Mouse (Mus musculus): Measurements from ENCODE around the gene Tspan13. TPM values are rescaled to one million over a fixed set of nuclear protein-coding genes. Genes with fewer than 3 reads are reported as not detected.

Tspan13 gene
- 134 and 146 TPM in 2 replicates for polyA plus RNA-seq (2015; fragmentation: Nextera tagmentation; extraction: Ambion mirVana)

DNA sequence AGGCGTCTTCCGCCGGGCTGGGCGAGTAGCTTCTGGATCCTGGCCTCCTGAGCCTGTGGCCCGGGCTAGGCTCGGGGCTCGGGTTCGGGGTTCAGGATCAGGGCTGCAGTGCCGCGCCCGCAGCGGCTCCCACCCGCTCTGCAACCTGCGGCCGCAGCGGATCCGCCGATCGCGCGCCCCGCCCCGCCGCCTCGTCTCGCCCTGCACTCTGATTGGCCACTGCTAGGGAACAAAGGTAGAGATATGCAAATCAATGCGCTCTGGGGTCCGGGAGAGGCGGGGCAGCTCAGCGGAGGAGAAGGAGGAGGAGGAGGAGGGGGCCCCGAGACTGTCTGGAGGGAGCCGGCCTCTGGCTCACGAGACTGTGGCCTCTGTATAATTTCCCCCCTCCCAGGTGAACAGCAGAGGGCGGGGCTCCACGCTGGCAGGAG is at the start of gene Tspan13:
TSS of gene Tspan13 (minus strand) at position 153 of the 431 bp plus-strand sequence.
- no peaks in the 10 kb centered on the region for H3K36me3 ChIP-seq
- H3K27me3 ChIP-seq (replicated peaks): no peaks in the 10 kb centered on the region
- ATAC-seq (ENCODE audit: insufficient read depth, low FRiP score, low read depth): peak; percentile 98
- peak within 1 kb of the TSS; percentile 96 for H3K4me2 ChIP-seq
- peak within 1 kb of the TSS; percentile 89 for H3K4me3 ChIP-seq (replicated peaks)
- no peaks in the 10 kb centered on the region for H3K9me3 ChIP-seq
- peak within 1 kb of the TSS; percentile 75 for H3K9ac ChIP-seq
- no peaks in the 10 kb centered on the region for H3K4me1 ChIP-seq
- WGBS: 1% methylated on average over 31 of the region's 35 CpGs
- H3K27ac ChIP-seq: peak within 1 kb of the TSS; percentile 62

DNA sequence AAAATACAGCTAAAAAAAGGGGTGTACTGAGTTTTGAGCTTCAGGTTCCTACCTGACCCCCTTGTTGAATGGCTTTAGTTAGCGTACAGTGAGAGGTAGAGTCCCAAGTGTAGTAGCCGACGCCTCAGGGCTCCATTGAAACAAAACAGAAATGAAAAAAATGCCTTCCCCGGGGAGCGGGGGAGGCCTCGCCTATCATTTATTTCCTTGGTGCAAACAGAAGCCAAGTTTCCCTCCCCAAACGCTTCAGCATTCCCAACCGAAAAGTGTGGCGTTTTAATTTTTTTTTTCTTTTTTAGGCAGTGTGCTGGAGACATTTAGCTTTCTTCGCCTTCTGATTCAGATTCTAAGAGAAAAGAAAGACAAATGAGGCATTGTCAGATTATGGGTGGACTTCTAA is 49.7 kb upstream of the Tspan13 start:
- Histone ChIP-seq H3K27ac (no peak overlapping the region), H3K9me3 (no peaks in the 10 kb centered on the region), H3K4me3 (replicated peaks) (no peak overlapping the region), H3K4me1 (no peaks in the 10 kb centered on the region), H3K36me3 (peaks cover 19% of the 10 kb centered on the region; the same call in 1 of the 2 replicates), H3K9ac (no peak overlapping the region), H3K27me3 (replicated peaks) (no peaks in the 10 kb centered on the region), H3K4me2 (no peak overlapping the region)
- WGBS: 90% methylated on average over 10 of the region's 10 CpGs
- ATAC-seq (ENCODE audit: insufficient read depth, low FRiP score, low read depth): no peak

DNA sequence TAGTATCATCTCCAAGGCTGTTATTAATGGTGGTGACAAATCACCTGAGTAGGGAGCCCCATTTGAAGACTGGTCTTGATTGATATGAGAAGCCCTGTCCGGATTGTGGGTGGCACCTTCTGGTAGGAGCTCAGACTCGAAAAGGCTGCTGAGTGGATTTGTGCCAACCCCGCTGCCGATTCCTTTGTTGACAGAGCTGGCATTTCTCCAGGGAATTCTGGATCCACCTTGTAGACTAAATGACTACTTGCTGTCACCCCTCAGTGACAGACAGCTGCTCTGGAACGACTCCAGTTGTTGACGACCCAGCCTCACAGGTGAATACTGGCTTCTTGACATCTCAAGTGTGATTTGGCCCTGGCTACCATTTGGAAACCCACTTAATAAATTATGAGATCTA is 46.9 kb upstream of the Tspan13 start:
- no peak overlapping the region for H3K4me3 ChIP-seq (replicated peaks)
- H3K9me3 ChIP-seq: no peaks in the 10 kb centered on the region
- H3K4me1 ChIP-seq: no peaks in the 10 kb centered on the region
- H3K9ac ChIP-seq: no peak overlapping the region
- H3K27ac ChIP-seq: no peak overlapping the region
- no peak overlapping the region for H3K4me2 ChIP-seq
- 66% methylated on average over 6 of the region's 6 CpGs for WGBS
- no peaks in the 10 kb centered on the region for H3K27me3 ChIP-seq (replicated peaks)
- H3K36me3 ChIP-seq: peaks cover 13% of the 10 kb centered on the region; the same call in 1 of the 2 replicates
- ATAC-seq (ENCODE audit: insufficient read depth, low FRiP score, low read depth): no peak

DNA sequence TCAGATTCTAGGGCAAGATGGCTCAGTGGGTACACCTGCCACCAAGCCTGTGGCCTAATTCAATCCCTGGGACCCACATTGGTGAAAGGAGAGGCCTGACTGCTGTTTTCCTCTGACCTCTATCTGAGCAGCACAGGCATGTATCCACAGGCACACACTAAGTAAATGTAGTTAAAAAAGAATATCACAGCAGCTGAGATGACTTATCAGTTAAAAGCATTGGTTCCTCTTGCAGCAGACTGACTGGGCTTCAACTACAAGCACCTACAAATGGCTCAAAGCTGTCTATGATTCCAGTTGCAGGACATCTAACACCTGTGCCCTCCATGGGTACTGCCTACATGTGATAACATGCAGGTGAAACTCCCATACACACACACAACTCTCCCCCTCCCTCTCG is 46.5 kb upstream of the Tspan13 start:
- H3K27me3 ChIP-seq (replicated peaks): no peaks in the 10 kb centered on the region

DNA sequence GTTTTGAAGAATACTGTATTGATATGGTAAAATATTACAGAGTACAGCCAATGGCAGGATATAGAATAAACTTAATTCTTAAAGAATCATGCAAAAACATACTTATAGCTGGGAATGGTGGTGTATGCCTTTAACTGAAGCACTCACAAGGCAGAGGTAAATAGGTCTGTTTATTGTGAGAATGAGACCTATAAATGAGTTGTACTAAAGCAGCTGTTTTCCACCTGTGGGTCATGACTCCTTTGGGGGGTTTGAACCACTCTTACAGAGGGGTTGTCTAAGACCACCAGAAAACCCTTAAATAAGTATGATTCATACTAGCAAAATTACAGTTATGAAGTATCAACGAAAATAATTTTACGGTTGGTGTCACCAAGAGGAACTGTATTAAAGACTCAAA is 43.1 kb upstream of the Tspan13 start:
- WGBS: 81% methylated on average over 2 of the region's 2 CpGs
- H3K4me2 ChIP-seq: no peak overlapping the region
- H3K27me3 ChIP-seq (replicated peaks): no peaks in the 10 kb centered on the region
- H3K9ac ChIP-seq: no peak overlapping the region
- no peak for ATAC-seq (ENCODE audit: insufficient read depth, low FRiP score, low read depth)
- no peaks in the 10 kb centered on the region for H3K9me3 ChIP-seq
- no peaks in the 10 kb centered on the region for H3K4me1 ChIP-seq
- H3K27ac ChIP-seq: no peak overlapping the region
- H3K4me3 ChIP-seq (replicated peaks): no peak overlapping the region
- H3K36me3 ChIP-seq: no peaks in the 10 kb centered on the region

More for the DNA sequence above, 46.5 kb upstream of the Tspan13 start:
- H3K36me3 ChIP-seq: peaks cover 13% of the 10 kb centered on the region; the same call in 1 of the 2 replicates
- H3K4me3 ChIP-seq (replicated peaks): no peak overlapping the region
- no peak overlapping the region for H3K9ac ChIP-seq
- H3K9me3 ChIP-seq: no peaks in the 10 kb centered on the region
- no peak overlapping the region for H3K4me2 ChIP-seq
- no peak overlapping the region for H3K27ac ChIP-seq
- WGBS: 81% methylated on average over 1 of the region's 1 CpGs
- no peak for ATAC-seq (ENCODE audit: insufficient read depth, low FRiP score, low read depth)
- no peaks in the 10 kb centered on the region for H3K4me1 ChIP-seq

DNA sequence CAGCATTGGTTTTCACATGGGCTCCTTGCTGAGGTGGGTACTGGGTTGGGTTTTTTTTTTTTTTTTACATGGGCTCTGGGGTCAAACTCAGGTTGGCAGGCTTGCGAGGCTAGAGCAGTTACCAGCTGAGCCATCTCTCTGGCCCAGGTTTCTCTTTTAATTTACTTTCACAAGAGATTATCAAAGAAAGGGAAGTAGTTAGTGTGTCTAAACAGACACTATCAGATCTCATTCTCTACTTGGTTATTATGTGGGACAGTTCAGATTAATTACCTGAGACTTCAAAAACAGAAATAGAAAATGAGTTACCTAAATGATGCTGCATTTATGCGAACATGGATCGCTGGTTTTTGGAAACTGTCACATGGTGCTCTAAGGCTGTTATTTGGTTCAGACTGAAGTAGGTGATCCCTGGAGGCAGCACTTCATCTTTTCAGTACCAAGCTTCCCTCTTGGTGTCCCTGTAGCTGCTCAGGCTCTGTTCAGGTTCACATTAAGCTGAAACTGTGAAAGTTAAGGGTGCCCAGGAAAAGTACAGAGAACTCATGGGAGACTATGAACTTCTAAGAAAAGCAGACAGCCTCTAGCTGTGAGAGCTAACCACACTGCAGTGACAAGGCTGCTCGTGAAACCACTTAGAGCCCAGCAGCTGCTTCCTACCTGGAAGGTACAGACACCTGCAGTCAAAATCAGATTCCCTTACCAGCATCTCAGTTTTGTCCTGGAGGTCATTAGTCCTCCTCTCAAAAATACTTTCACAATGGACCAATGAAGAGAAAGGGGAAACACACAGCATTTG is 36.0 kb upstream of the Tspan13 start:
- no peaks in the 10 kb centered on the region for H3K36me3 ChIP-seq
- no peaks in the 10 kb centered on the region for H3K27me3 ChIP-seq (replicated peaks)
- no peak overlapping the region for H3K4me3 ChIP-seq (replicated peaks)
- no peak overlapping the region for H3K27ac ChIP-seq
- no peak overlapping the region for H3K9ac ChIP-seq
- ATAC-seq (ENCODE audit: insufficient read depth, low FRiP score, low read depth): no peak
- H3K4me1 ChIP-seq: no peaks in the 10 kb centered on the region
- H3K4me2 ChIP-seq: no peak overlapping the region
- no peaks in the 10 kb centered on the region for H3K9me3 ChIP-seq
- WGBS: 69% methylated on average over 4 of the region's 4 CpGs

DNA sequence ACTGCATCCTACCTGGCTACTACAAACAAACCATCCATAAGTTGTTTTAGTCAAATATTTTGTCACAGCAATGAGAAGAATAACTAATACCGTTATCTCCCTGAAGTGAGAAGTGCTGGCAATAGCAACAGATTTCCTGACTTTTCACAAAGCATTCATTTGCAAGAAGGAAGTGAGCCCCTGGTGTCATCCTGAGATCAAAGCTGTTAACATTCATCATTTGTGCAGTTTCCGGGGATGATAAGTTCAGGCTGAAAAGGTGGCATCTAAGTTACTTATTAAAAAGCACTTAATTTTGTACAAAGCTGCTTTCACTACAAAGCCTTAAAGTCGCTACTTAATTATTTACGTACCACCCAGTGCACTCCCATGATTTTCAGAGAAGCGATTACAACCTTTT is 30.6 kb upstream of the Tspan13 start:
- Histone ChIP-seq H3K4me1 (no peaks in the 10 kb centered on the region), H3K4me3 (replicated peaks) (no peak overlapping the region), H3K27me3 (replicated peaks) (no peaks in the 10 kb centered on the region), H3K9ac (no peak overlapping the region), H3K36me3 (no peaks in the 10 kb centered on the region), H3K4me2 (no peak overlapping the region), H3K9me3 (no peaks in the 10 kb centered on the region), H3K27ac (no peak overlapping the region)
- 24% methylated on average over 5 of the region's 5 CpGs for WGBS
- no peak for ATAC-seq (ENCODE audit: insufficient read depth, low FRiP score, low read depth)

DNA sequence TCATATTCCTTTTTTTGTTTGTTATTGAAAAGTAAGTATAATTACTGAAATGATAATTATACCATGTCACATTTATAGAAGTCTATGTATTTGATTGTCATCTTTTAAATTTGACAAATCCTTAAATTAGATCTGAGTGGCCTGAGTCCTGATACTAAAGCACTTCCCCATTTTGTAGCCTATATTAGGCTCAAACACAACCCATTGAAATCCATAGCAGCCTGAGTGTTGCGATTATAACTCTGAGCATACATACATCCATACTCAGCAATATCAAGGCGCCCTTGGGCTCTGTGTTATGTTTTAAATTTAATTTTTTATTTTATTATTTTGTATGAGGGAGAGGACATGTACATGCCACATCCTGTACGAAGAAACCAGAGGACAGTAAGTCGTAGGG is 27.9 kb upstream of the Tspan13 start:
- WGBS: 84% methylated on average over 4 of the region's 4 CpGs

DNA sequence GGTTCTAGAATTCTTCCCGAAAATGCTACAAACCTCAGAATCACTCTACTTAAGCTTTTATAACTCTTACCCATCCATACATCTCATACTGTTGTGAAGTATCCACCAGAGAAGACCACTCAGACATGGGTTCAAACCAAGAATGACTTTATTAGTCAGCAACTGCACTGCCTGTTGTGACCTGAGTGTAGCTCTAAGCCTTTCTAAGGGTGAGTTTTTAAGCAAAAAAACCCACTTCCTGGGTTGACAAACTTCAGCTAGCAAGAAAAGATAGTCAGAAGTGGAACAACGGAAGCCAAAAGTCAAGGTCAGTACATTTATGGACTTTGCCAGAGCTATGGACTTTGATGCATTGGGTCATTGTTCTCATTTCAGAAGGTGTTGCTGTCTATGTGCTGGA is 25.2 kb upstream of the Tspan13 start:
- Histone ChIP-seq H3K9ac (no peak overlapping the region), H3K9me3 (no peaks in the 10 kb centered on the region), H3K36me3 (no peaks in the 10 kb centered on the region), H3K4me2 (no peak overlapping the region), H3K4me1 (no peaks in the 10 kb centered on the region), H3K4me3 (replicated peaks) (no peak overlapping the region), H3K27me3 (replicated peaks) (no peaks in the 10 kb centered on the region), H3K27ac (no peak overlapping the region)
- ATAC-seq (ENCODE audit: insufficient read depth, low FRiP score, low read depth): no peak
- 93% methylated on average over 2 of the region's 2 CpGs for WGBS

More for the DNA sequence above, 27.9 kb upstream of the Tspan13 start:
- Histone ChIP-seq H3K36me3 (no peaks in the 10 kb centered on the region), H3K4me3 (replicated peaks) (no peak overlapping the region), H3K27me3 (replicated peaks) (no peaks in the 10 kb centered on the region), H3K9me3 (no peaks in the 10 kb centered on the region), H3K4me1 (no peaks in the 10 kb centered on the region), H3K4me2 (no peak overlapping the region), H3K27ac (no peak overlapping the region), H3K9ac (no peak overlapping the region)
- no peak for ATAC-seq (ENCODE audit: insufficient read depth, low FRiP score, low read depth)

DNA sequence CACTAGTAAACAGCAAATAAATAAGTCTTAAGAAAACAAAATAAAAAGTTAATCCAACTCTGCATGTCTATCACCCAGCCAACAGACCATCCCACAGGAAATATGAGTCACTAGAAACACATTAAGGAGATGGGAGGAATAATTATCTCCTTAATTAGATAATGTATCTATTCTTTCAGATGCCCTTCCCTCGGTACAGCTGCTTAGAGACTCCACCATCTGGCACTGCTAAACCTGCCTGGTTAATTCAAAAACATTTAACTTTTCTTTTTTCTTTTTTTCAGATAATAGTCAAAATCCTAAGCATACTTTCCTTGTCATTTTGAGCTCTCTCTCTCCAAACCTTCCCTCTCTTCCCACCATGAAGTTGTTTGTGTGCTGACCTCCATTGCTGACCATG is 23.6 kb upstream of the Tspan13 start:
- 77% methylated on average over 1 of the region's 1 CpGs for WGBS
- Histone ChIP-seq H3K27ac (no peak overlapping the region), H3K36me3 (no peaks in the 10 kb centered on the region), H3K4me1 (no peaks in the 10 kb centered on the region), H3K4me2 (no peak overlapping the region), H3K4me3 (replicated peaks) (no peak overlapping the region), H3K9ac (no peak overlapping the region), H3K9me3 (no peaks in the 10 kb centered on the region), H3K27me3 (replicated peaks) (no peaks in the 10 kb centered on the region)
- ATAC-seq (ENCODE audit: insufficient read depth, low FRiP score, low read depth): no peak

DNA sequence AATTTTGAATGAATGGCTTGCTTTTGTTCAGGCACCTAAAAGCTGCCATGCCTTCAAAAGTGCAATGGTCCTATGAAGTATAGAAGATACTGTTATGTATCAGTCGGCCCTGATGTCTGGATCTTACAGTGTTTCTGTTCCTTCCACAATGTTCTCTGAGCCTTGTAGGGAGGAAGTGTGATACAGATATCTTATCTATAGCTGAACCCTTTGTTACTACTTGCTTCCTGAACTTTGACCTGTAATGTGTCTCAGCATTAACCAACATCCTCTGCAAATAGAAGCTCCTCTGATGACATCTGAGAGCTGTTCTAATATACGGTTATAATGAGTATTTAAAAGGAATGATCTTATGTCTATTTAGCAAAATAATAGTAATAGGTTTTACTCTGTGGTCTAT is 15.4 kb upstream of the Tspan13 start:
- no peak for ATAC-seq (ENCODE audit: insufficient read depth, low FRiP score, low read depth)
- WGBS: 46% methylated on average over 2 of the region's 2 CpGs
- Histone ChIP-seq H3K36me3 (no peaks in the 10 kb centered on the region), H3K27ac (no peak overlapping the region), H3K4me3 (replicated peaks) (no peak overlapping the region), H3K9ac (no peak overlapping the region), H3K9me3 (no peaks in the 10 kb centered on the region), H3K4me2 (no peak overlapping the region), H3K27me3 (replicated peaks) (no peaks in the 10 kb centered on the region), H3K4me1 (no peaks in the 10 kb centered on the region)

DNA sequence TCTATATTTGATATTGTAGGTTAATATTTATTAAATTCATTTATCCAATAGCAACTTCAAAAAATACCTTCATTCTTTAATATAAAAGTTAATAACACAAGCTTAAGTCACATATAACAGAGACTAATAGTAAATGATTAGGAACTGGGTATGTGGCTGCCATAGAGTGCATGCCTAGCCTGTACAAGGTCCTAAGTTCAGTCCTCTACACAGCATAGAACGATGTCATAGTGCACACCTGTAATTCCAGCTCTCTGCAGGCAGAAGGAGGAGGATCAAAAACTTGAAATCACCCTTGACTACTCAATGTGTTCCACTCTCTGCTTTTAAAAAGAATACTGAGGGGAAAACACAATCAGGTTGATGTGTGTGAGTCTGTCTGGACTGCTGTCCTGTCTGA is 8.0 kb upstream of the Tspan13 start:
- Histone ChIP-seq H3K9ac (no peak overlapping the region), H3K4me1 (no peaks in the 10 kb centered on the region), H3K36me3 (no peaks in the 10 kb centered on the region), H3K27me3 (replicated peaks) (no peaks in the 10 kb centered on the region), H3K9me3 (no peaks in the 10 kb centered on the region), H3K4me2 (no peak overlapping the region), H3K27ac (no peak overlapping the region), H3K4me3 (replicated peaks) (no peak overlapping the region)
- ATAC-seq (ENCODE audit: insufficient read depth, low FRiP score, low read depth): no peak
- WGBS: 80% methylated on average over 1 of the region's 1 CpGs
